Mouse (Mus musculus): ENCODE results near the gene Adam15.

Adam15 gene

DNA sequence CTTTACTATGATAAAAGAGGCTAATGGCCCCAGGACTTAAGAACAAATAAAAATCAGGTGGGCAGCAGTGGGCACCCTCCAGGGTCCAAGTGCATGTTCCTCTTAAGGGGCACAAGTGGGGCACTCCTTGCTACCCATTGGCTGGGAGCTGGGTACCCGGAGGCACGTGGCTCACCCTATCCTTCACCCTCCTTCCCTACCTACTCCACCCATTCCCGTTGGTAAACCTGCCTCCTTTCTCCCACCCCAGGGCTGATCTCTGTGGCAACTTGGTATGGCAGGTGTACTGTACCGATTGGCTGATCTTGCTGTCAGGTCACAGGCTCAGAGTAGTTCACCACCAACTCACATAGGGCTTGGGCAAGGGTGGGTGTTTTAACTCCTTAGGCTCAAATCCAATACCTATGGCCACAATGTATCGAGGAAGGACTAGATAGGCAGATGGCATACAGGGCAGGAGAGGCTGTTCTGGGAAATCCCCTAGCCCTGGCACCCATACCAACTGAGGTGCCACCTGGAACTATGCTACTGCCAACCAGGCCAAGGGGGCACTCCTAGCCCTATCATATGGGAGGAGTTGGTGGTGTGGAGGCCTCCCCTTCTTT, 34.0 kb upstream of the Adam15 start:
- DNase-seq, result no peak

GRCm38 (mm10) chr3:89382950-89383349, 33.2 kb upstream of the Adam15 start:
- no peak for DNase-seq

- DNase-seq, result no peak
Observed at GRCm38 (mm10) chr3:89382033-89382882, 32.5 kb upstream of the Adam15 start.

- DNase-seq, result no peak
Observed at GRCm38 (mm10) chr3:89381233-89381632, 31.4 kb upstream of the Adam15 start.

DNA sequence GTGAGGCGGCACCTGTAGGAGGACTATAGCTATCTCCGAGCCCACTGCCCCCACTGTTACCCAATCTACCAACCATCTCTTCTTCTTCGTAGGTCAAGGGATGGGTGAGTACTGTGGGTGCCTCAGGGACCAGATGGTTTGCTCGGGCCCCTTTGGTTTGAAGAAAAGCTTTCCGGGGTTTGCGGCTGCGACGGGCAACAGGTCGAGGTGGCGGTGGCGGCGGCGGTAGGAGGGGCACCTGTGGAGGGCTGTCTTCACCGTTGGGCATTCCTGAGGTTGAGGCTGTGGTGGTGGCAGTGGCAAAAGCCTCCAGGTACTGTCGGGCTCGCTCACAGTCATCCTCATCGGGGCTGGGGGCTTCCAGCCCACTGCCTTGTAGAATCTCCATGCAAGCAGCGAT, 30.9 kb upstream of the Adam15 start:
- no peak for DNase-seq

- DNase-seq, result no peak
Observed at GRCm38 (mm10) chr3:89380291-89380690, 30.5 kb upstream of the Adam15 start.

- peak; percentile 71 for DNase-seq
Observed at GRCm38 (mm10) chr3:89379388-89380131, 29.8 kb upstream of the Adam15 start.

GRCm38 (mm10) chr3:89378394-89379067, 28.7 kb upstream of the Adam15 start:
- DNase-seq, result peak; percentile 81

- no peak for DNase-seq
Observed at GRCm38 (mm10) chr3:89377831-89378230, 28.0 kb upstream of the Adam15 start.

GRCm38 (mm10) chr3:89373581-89374231, 23.9 kb upstream of the Adam15 start:
- no peak for DNase-seq

- no peak for DNase-seq
Observed at GRCm38 (mm10) chr3:89367338-89367737, 17.5 kb upstream of the Adam15 start.

DNA sequence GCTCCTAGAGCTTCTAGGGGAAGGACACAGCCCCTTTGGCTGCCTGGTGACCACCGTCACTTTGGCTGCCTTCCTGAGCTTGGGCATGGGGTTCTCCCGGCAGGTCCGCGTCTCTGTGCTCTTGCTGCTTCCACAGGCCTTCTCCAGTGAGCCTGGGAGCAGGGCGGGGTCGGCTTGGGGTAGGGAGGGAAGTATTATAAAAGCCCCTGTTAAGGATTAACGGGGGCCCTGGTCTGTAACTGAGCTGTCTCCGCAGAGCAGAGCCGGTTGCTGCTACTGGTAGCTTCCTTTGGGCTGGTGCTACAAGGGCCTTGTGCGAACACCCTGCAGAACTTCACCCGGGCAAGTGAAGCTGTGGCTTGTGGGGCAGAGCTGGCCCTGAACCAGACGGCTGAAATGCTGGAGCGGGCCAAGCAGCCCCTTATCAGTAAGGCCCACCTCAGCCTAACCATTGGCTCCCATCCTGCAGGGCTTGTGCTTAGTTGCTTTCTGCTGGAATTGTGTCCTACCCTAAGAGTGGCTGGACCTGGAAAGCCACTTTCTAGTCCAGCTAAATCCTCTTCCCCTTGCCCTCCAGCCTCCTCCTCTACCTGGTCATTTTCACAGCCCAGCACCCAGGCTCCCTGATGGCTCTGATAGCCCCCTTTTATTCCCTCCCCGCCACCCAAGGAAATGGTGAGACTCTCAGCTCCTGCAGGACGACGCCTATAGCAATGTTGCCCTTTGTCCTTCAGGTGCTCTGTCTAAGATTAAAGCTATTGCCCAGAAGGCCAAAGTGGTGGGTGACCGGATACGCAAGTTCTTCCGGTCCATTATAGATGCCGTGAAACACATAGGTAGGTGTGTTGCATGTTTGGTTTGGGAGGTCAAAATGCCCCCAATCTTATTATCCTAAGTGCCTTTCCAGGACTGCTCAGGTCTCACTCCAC, 16.0 kb upstream of the Adam15 start:
- no peak for DNase-seq

- no peak for DNase-seq
Observed at GRCm38 (mm10) chr3:89365153-89365485, 15.3 kb upstream of the Adam15 start, which contains the start of gene Dcst1. Gene Dcst1 (minus strand): TSS chr3:89365253.

GRCm38 (mm10) chr3:89364631-89365030, 14.8 kb upstream of the Adam15 start:
- no peak for DNase-seq

- no peak for DNase-seq
Observed at GRCm38 (mm10) chr3:89361675-89362074, 11.9 kb upstream of the Adam15 start, which contains the start of gene Dcst2. Gene Dcst2 (plus strand): TSS chr3:89361975.

- DNase-seq, result no peak
Observed at GRCm38 (mm10) chr3:89360237-89360636, 10.4 kb upstream of the Adam15 start.

DNA sequence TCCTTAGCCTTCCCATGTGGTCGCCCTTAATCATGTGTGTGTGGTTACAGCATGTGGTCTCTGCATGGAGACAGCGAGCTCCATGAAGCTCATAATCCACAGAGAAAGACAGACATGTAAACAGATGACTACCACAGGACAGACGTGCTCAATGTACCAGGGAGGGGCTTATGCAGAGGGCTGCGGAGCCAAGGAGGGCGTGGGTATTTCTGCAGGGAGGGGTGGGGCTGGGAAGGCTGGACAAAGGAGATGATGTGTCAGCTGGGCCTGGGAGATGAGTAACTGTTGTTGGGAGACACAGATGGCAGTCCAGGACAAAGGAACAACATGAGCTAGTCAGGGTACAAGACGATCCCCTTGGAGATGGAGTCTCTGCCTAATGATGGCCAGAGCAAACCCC, 9.8 kb upstream of the Adam15 start:
- no peak for DNase-seq

DNA sequence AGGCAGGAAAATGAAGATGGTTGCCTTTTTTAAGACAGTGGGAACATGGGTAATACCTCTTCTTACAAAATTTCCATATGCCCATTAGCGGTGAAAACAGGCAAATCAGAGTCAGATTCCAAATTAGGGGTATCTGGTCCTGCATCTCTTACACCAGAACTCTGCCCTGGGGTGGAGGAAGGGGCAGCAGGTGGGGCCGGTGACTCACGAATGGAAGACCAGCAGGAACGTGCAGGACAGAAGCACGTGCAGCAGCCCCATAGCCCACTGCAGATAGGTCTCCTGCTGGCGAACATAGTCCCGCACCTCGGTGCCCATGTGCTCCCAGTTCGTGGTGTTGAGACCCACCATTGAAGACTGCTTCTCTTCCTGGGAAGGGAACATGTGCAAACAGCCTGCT, 6.2 kb upstream of the Adam15 start:
- DNase-seq, result no peak

DNA sequence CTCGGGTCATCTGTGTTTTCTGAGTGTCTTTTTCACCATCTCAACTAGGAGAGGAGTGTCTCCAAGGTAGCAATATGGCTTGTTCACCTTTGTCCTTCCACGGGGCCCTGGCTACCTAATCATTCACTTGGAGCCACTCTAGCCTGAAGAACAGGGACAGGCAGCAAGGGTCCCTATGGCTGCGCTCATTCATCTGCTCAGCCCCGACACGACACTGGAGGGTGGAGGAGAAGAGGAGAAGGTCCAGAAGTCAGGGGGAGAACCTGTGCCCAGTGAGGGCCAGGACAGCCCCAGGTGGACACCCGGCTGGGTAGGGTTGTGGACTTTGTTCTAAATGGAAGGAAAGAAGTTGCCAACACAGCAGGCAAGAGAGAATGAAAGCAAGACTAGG, 5.7 kb upstream of the Adam15 start:
- DNase-seq, result no peak

- DNase-seq, result peak; percentile 85
Observed at GRCm38 (mm10) chr3:89354816-89355511, 5.2 kb upstream of the Adam15 start.

GRCm38 (mm10) chr3:89351271-89351670, 1.5 kb upstream of the Adam15 start:
- no peak for DNase-seq

Measured in thymus, postnatal 14 days (tissue).